Mouse (Mus musculus) thymus, postnatal 25 days (tissue): ENCODE measurements around the gene Ccnb1.
"Not testable (repeated sequence)": the region's sequence is repeated elsewhere in the genome, so short reads cannot be mapped to it uniquely, and the experiment has no call there.

ENCODE experiments used
- DNase-seq: peaks from one replicate; pipeline ENCODE4 v3.0.0; 2022

Ccnb1 gene

GRCm38 (mm10) chr13:100786414-100786867 is at the start of gene Ccnb1:
Ccnb1 (minus strand) TSS chr13:100786570.
- peak; percentile 91 for DNase-seq

GRCm38 (mm10) chr13:100834777-100835176 is 48.4 kb upstream of the Ccnb1 start:
- no peak for DNase-seq

GRCm38 (mm10) chr13:100833640-100834002 is 47.3 kb upstream of the Ccnb1 start:
- DNase-seq, result no peak

- peak; percentile 99 for DNase-seq
These were observed 46.6 kb upstream of the Ccnb1 start, which contains the start of gene Slc30a5 for GRCm38 (mm10) chr13:100832741-100833639. Slc30a5 (minus strand) TSS chr13:100833427.

- no peak for DNase-seq
These were observed 45.8 kb upstream of the Ccnb1 start for GRCm38 (mm10) chr13:100832188-100832587.

- DNase-seq, result no peak
These were observed 44.8 kb upstream of the Ccnb1 start for GRCm38 (mm10) chr13:100831123-100831522.

- DNase-seq, result no peak
These were observed 39.4 kb upstream of the Ccnb1 start for GRCm38 (mm10) chr13:100825627-100826410.

- no peak for DNase-seq
These were observed 38.5 kb upstream of the Ccnb1 start for GRCm38 (mm10) chr13:100824916-100825315.

GRCm38 (mm10) chr13:100824306-100824705 is 37.9 kb upstream of the Ccnb1 start:
- no peak for DNase-seq

GRCm38 (mm10) chr13:100823863-100824262 is 37.5 kb upstream of the Ccnb1 start:
- no peak for DNase-seq

- DNase-seq, result no peak
These were observed 28.1 kb upstream of the Ccnb1 start for GRCm38 (mm10) chr13:100814451-100814850.

- peak; percentile 24 for DNase-seq
These were observed 19.4 kb upstream of the Ccnb1 start for GRCm38 (mm10) chr13:100805776-100806175.

- DNase-seq, result no peak
These were observed 10.8 kb upstream of the Ccnb1 start for GRCm38 (mm10) chr13:100797171-100797570.

- DNase-seq, result no peak
These were observed 2.7 kb upstream of the Ccnb1 start for GRCm38 (mm10) chr13:100789083-100789482.

GRCm38 (mm10) chr13:100788057-100788456 is 1.7 kb upstream of the Ccnb1 start:
- not testable (repeated sequence) for DNase-seq

- DNase-seq, result no peak
These were observed 1.1 kb upstream of the Ccnb1 start for GRCm38 (mm10) chr13:100787316-100788010.

GRCm38 (mm10) chr13:100785806-100786413 is 460 bp downstream of the Ccnb1 start:
- DNase-seq, result peak; percentile 14

- DNase-seq, result no peak
These were observed 8.9 kb downstream of the Ccnb1 start for GRCm38 (mm10) chr13:100777491-100777890.

- DNase-seq, result no peak
These were observed 9.7 kb downstream of the Ccnb1 start for GRCm38 (mm10) chr13:100776710-100777109.

GRCm38 (mm10) chr13:100776056-100776419 is 10.3 kb downstream of the Ccnb1 start:
- no peak for DNase-seq

- DNase-seq, result peak; percentile 79
These were observed 10.9 kb downstream of the Ccnb1 start, which contains the start of gene Cenph for GRCm38 (mm10) chr13:100775252-100776055. Cenph (minus strand) TSS chr13:100775899.

GRCm38 (mm10) chr13:100774704-100775103 is 11.7 kb downstream of the Ccnb1 start:
- DNase-seq, result no peak
